Mouse (Mus musculus) kidney, embryonic 14.5 days (tissue): ENCODE measurements around the gene Ube2e3. TPM values are rescaled to one million over a fixed set of nuclear protein-coding genes. Genes with fewer than 3 reads are reported as not detected.

Experiments
- ATAC-seq: fragments of 200-750 bp; cut with Nextera tagmentation; 2 replicates; pipeline ENCODE4 v1.8.0; 2017; ENCODE audit warnings: moderate number of reproducible peaks, mild to moderate bottlenecking, moderate TSS enrichment, moderate library complexity; ENCODE audit not compliant: low FRiP score, low TSS enrichment
- H3K27ac ChIP-seq: fragments of 300-500 bp; sonication (generic); 2 replicates; pipeline ENCODE4 v1.5.1; 2014; ENCODE audit warnings: low read depth, mild to moderate bottlenecking, low read length, moderate library complexity, mixed read lengths
- H3K27me3 ChIP-seq: fragments of 300-500 bp; sonication (generic); 2 replicates; pipeline ENCODE4 v1.6.1; 2014; ENCODE audit warnings: mild to moderate bottlenecking, low read length; ENCODE audit not compliant: control insufficient read depth, insufficient read depth
- H3K36me3 ChIP-seq: fragments of 300-500 bp; sonication (generic); 2 replicates; pipeline ENCODE4 v1.6.1; 2014; ENCODE audit warnings: low read length, mixed read lengths; ENCODE audit not compliant: control insufficient read depth, insufficient read depth
- H3K4me1 ChIP-seq: fragments of 300-500 bp; sonication (generic); 2 replicates; pipeline ENCODE4 v1.6.1; 2014; ENCODE audit warnings: low read length, mixed read lengths; ENCODE audit not compliant: control insufficient read depth, insufficient read depth
- H3K4me2 ChIP-seq: fragments of 300-500 bp; sonication (generic); replicated peaks from 2 replicates; pipeline ENCODE4 v1.6.1; 2014; ENCODE audit warnings: low read depth, mild to moderate bottlenecking, low read length
- H3K4me3 ChIP-seq: fragments of 300-500 bp; sonication (generic); 2 replicates; pipeline ENCODE4 v1.5.1; 2014; ENCODE audit warnings: mild to moderate bottlenecking, low read length
- H3K9ac ChIP-seq: fragments of 300-500 bp; sonication (generic); 2 replicates; pipeline ENCODE4 v1.6.1; 2014; ENCODE audit warnings: low read depth, mild to moderate bottlenecking, low read length, moderate library complexity
- H3K9me3 ChIP-seq: fragments of 300-500 bp; sonication (generic); 2 replicates; pipeline ENCODE4 v1.6.1; 2016; ENCODE audit warnings: low read length; ENCODE audit not compliant: control insufficient read depth
- WGBS: fragments of 180-500 bp; shearing (Covaris S2); extraction: QIAGEN DNeasy Blood & Tissue Kit; methylation state at CpG from one replicate; pipeline ENCODE4 v1.1.7; 2014; 5-methylcytosine and 5-hydroxymethylcytosine counted together
- polyA plus RNA-seq: library from polyadenylated mRNA; unstranded; fragments of >200 nt; fragmentation: Nextera tagmentation; extraction: Ambion mirVana; gene quantifications from 2 replicates; pipeline ENCODE4 v1.2.1, GENCODE M21; 2014

The Ube2e3 gene
- polyA plus RNA-seq, 1 experiment from 2014 or later, result 188 TPM

DNA sequence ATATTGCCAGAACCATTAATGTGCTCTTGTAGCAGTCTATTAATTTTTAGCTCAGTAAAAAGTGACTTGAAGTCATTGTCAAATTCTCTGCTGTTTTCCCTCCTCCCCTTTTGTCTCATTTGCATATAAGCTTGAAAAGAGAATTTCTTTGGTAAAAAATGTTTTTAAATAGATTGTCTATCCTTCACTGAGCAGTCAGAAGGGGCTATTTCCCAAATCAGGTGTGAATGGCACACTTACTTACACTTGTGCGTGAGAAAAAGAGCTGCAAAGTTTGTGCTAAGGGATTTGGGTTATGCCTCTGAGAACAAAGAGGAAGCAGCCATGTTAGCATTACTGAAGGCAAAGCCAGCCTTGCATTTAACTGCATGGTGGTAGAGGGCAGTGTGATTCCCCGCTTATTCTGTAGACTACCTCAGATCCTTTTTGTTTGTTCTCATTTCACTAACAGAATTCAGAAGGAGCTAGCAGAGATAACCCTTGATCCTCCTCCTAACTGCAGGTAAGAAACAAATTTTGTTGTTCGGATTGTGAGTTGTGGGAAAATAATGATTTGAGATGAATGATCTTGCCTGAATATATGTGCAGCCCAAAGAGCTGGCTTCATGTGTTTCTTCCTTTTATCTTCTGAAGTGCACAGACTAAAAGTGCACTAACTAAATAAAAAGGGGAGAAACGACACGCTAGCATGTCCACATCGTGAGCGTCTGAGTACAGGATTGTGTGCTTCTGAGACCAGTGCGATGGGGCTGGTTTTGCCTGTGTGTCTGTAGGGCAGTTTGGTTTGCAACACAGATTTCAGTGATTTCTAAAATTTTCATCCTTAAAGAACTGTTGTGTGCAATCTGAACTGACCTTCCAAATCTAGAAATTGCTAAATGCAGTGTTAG, 4.3 kb downstream of the Ube2e3 start:
- Histone ChIP-seq H3K4me1 (peaks cover 32% of the 10 kb centered on the region), H3K4me3 (peak overlapping the region; percentile 72), H3K27ac (peak overlapping the region; percentile 63; the same call in 1 of the 2 replicates), H3K9me3 (no peaks in the 10 kb centered on the region), H3K27me3 (no peaks in the 10 kb centered on the region), H3K36me3 (peaks cover 8% of the 10 kb centered on the region; the same call in 1 of the 2 replicates), H3K9ac (peak overlapping the region; percentile 99), H3K4me2 (peak overlapping the region; percentile 58)
- WGBS, result 24% methylated on average over 8 of the region's 8 CpGs
- no peak for ATAC-seq

DNA sequence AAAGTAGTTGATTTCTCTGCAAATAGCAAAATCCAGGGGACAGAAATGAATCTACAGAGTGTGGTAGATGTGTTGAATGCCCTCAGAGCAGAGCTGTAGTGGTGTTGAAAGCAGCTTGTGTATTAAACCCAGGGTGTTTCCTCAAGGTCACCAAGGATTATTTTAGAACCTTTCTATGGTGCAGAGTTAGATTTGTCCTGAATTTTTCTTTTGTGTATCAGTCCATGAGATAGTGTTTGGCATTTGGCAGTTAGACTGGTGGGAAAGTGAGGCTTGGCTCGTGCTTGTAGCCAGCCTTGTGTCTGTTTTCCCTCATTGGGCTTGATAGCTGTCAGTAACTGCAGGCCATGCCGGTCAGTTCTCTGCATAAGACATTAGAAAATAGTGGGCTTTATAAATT, 6.0 kb downstream of the Ube2e3 start:
- no peak for ATAC-seq
- peaks cover 28% of the 10 kb centered on the region for H3K4me1 ChIP-seq
- 0 out of 2 replicates have a peak overlapping the region, but pooled peaks have one; percentile 2 for H3K9ac ChIP-seq
- H3K27ac ChIP-seq, result no peak overlapping the region
- 65% methylated on average over 2 of the region's 2 CpGs for WGBS
- H3K4me2 ChIP-seq, result no peak overlapping the region; the same call in 1 of the 2 replicates
- H3K4me3 ChIP-seq, result no peak overlapping the region
- peaks cover 8% of the 10 kb centered on the region; the same call in 1 of the 2 replicates for H3K36me3 ChIP-seq
- no peaks in the 10 kb centered on the region for H3K9me3 ChIP-seq
- no peaks in the 10 kb centered on the region for H3K27me3 ChIP-seq

- Histone ChIP-seq H3K4me2 (no peak overlapping the region), H3K4me3 (no peak overlapping the region), H3K9me3 (no peaks in the 10 kb centered on the region), H3K27ac (no peak overlapping the region), H3K9ac (no peak overlapping the region), H3K27me3 (no peaks in the 10 kb centered on the region), H3K4me1 (peaks cover 24% of the 10 kb centered on the region), H3K36me3 (peaks cover 5% of the 10 kb centered on the region; the same call in 1 of the 2 replicates)
- no peak for ATAC-seq
Measured at GRCm38 (mm10) chr2:78876002-78876401, 8.1 kb downstream of the Ube2e3 start.

- WGBS, result 70% methylated on average over 1 of the region's 1 CpGs
- H3K4me2 ChIP-seq, result no peak overlapping the region
- ATAC-seq, result no peak
- H3K36me3 ChIP-seq, result no peaks in the 10 kb centered on the region
- no peak overlapping the region for H3K27ac ChIP-seq
- no peaks in the 10 kb centered on the region for H3K9me3 ChIP-seq
- H3K4me1 ChIP-seq, result no peaks in the 10 kb centered on the region
- H3K27me3 ChIP-seq, result no peaks in the 10 kb centered on the region
- no peak overlapping the region for H3K4me3 ChIP-seq
- no peak overlapping the region for H3K9ac ChIP-seq
Measured at GRCm38 (mm10) chr2:78882068-78882467, 14.1 kb downstream of the Ube2e3 start.

DNA sequence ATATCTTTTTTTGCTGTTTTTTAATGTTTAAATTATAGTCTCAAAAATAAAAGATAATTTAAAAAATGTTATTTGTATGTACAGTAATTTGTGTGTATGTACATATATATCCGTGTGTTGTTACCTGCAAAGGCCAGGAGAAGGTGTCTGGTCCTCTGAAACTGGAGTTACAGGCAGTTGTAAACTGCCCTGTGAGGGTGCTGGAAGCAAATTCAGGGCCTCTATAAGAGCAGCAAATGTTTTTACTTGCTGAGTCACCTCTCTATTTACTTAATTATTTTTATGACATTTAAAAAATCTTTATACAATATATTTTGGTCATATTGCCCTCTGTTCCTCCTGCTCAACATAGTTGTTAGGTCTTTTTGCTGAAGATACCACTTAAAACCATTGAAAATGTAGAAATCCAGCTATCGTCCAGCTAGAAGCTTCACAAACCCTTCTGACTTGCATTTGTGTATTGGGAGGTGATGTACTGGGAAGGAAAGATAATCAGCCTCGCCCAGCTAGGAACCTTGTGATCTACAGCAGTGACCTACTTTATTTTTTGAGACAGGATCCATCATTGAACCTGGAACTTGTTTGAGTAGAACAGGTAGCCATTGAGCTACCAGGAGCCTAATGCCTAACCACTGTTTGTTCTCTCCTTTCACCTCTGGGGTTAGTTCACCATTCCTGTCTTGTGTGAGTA, 15.0 kb downstream of the Ube2e3 start:
- H3K4me1 ChIP-seq, result no peaks in the 10 kb centered on the region
- no peak for ATAC-seq
- WGBS, result 88% methylated on average over 3 of the region's 3 CpGs
- no peak overlapping the region for H3K9ac ChIP-seq
- H3K4me2 ChIP-seq, result no peak overlapping the region
- H3K4me3 ChIP-seq, result no peak overlapping the region
- no peaks in the 10 kb centered on the region for H3K27me3 ChIP-seq
- H3K36me3 ChIP-seq, result no peaks in the 10 kb centered on the region
- no peak overlapping the region for H3K27ac ChIP-seq
- no peaks in the 10 kb centered on the region for H3K9me3 ChIP-seq

DNA sequence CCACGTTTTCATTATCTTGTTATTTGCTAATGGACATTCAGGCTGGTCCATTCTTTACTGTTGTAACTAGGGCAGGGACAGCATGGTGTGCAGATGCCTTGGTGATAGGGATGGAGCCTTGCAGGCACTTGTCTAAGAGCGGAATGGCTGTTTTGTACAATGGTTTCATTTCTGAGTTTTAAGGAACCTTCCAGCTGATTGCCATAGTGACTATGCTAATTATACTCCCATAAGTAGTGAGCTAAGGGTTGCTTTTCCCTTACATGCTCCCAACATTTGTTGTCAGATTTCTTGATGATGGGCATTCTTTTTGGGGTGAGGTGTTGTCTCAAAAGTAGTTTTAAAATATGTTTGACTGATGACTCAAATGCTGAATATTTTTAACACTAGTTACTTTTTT, 18.5 kb downstream of the Ube2e3 start:
- WGBS, result 79% methylated on average over 2 of the region's 2 CpGs
- H3K4me2 ChIP-seq, result no peak overlapping the region
- no peaks in the 10 kb centered on the region for H3K4me1 ChIP-seq
- no peaks in the 10 kb centered on the region for H3K27me3 ChIP-seq
- no peak overlapping the region for H3K27ac ChIP-seq
- no peak overlapping the region for H3K9ac ChIP-seq
- no peak for ATAC-seq
- no peak overlapping the region for H3K4me3 ChIP-seq
- no peaks in the 10 kb centered on the region for H3K36me3 ChIP-seq
- H3K9me3 ChIP-seq, result no peaks in the 10 kb centered on the region

DNA sequence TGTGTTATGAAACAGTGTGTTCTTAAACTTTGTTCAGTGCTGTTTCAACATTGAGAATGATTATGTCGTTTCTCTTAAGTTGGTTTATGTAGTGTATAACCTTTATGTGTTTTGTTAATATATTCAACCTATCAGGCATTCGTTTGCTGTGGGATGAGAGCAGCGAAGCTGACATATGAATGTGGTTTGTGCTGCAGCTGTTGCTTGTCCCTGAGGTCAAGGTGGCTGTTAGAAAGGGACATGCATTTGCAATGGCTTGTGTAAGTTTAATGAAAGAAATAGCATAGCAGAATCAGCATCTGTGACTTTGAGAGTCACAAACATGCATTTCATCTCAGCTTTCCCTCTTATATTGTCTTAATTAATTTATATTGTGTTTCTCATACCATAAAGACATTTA, 20.3 kb downstream of the Ube2e3 start:
- no peak overlapping the region for H3K27ac ChIP-seq
- WGBS, result 40% methylated on average over 3 of the region's 3 CpGs
- no peaks in the 10 kb centered on the region for H3K36me3 ChIP-seq
- H3K4me2 ChIP-seq, result no peak overlapping the region
- H3K9ac ChIP-seq, result no peak overlapping the region
- no peak overlapping the region for H3K4me3 ChIP-seq
- no peaks in the 10 kb centered on the region for H3K4me1 ChIP-seq
- ATAC-seq, result no peak
- no peaks in the 10 kb centered on the region for H3K9me3 ChIP-seq
- no peaks in the 10 kb centered on the region for H3K27me3 ChIP-seq

DNA sequence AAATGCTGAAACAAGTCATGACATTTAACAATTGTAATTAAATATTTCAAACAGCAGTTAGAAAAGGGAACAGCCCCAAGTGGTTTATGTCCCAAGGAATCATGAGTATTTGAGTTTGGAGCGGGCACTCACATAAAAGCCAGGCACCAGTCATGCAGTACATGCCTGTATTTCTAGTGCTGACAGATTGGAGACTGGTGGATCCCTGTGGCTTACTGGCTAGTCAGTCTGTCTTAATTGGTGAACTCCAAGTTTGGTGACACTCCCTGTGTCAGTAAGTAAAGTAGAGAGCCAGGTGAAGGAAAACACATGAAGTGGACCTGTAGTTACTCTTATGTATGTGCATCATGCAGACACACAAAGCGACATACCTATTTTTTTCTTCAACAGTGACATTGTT, 27.3 kb downstream of the Ube2e3 start:
- Histone ChIP-seq H3K27ac (no peak overlapping the region), H3K9ac (no peak overlapping the region), H3K27me3 (no peaks in the 10 kb centered on the region), H3K4me2 (no peak overlapping the region), H3K4me1 (no peaks in the 10 kb centered on the region), H3K4me3 (no peak overlapping the region), H3K36me3 (no peaks in the 10 kb centered on the region), H3K9me3 (no peaks in the 10 kb centered on the region)
- no peak for ATAC-seq
- WGBS, result 80% methylated on average over 2 of the region's 2 CpGs

DNA sequence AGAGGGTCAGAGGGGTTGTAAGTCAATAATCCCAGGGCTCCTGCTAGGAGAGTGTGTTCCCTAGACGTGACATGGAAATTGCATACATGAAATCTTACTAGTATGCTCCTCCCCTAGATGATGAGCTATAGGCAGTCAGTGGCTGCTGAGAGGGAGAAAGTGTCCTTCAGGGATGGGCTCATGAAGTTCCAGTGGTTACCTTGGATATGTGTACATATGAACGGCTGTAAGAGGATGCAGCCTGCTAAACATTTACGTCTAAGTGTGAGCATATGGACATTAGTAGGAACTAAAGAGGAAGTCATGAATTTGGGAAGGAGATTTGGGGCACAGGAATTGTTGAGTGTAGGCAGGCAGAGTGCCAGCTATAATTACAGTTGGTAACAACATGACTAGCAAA, 38.0 kb downstream of the Ube2e3 start:
- Histone ChIP-seq H3K27me3 (no peaks in the 10 kb centered on the region), H3K4me3 (no peak overlapping the region), H3K9ac (no peak overlapping the region), H3K36me3 (no peaks in the 10 kb centered on the region), H3K27ac (no peak overlapping the region), H3K9me3 (no peaks in the 10 kb centered on the region), H3K4me1 (no peaks in the 10 kb centered on the region), H3K4me2 (no peak overlapping the region)
- ATAC-seq, result no peak
- WGBS, result 66% methylated on average over 3 of the region's 3 CpGs
